Mouse (Mus musculus): ENCODE measurements around the gene Snn. TPM values are rescaled to one million over a fixed set of nuclear protein-coding genes. Genes with fewer than 3 reads are reported as not detected.

The Snn gene
- total and polyA plus RNA-seq, 3 experiments, result 0.73 to 2.4 TPM; not detected in 1

DNA sequence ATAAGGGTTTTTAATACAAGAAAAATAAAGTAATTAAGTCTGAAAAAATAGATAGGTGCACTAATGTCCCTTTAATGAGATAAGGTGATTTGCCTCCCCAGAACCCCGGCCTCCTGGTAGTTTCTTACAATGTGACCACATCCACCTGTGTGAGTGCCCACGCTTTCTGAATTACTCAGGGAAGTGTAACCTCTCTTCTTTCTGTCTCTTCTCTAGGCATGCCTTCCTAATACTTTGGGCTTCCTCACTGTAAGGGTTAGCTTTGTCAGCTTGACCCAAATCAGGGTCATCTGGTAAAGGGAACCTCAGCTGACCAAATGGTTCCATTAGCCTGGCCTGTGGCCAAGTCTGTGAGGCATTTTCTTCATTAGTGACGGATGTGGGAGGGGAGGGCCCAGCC, 46.3 kb upstream of the Snn start:
- Histone ChIP-seq H3K9me3 (replicated peaks; ENCODE audit: insufficient read depth, low read length) (no peaks in the 10 kb centered on the region), H3K79me2 (ENCODE audit: control insufficient read depth, insufficient read depth, low read length, poor library complexity) (no peaks in the 10 kb centered on the region), H3K27me3 (ENCODE audit: control insufficient read depth in 1 of 2, insufficient read depth in 2 of 2, low read length in 2 of 2) (no peaks in the 10 kb centered on the region), H3K9ac (ENCODE audit: control insufficient read depth, low read depth, low read length, poor library complexity, severe bottlenecking) (no peak overlapping the region), H3K27ac (ENCODE audit: control insufficient read depth, low read depth, low read length) (peak overlapping the region; percentile 27; the same call in 1 of the 2 replicates), H3K4me3 (ENCODE audit: control insufficient read depth in 1 of 2, insufficient read depth in 1 of 2, low read depth in 2 of 2, low read length in 2 of 2) (no peak overlapping the region), H3K4me1 (ENCODE audit: control insufficient read depth in 1 of 2, insufficient read depth in 2 of 2, low read length in 2 of 2) (peaks cover 10 to 21% of the 10 kb centered on the region in 2 experiments), H3K36me3 (ENCODE audit: control insufficient read depth in 1 of 2, insufficient read depth in 2 of 2, low read length in 2 of 2) (peaks cover 0 to 13% of the 10 kb centered on the region in 2 experiments; a peak in 2 of 4 replicates)
- no peak for DNase-seq (ENCODE audit: low read depth, low spot score)
- no peak for TF ChIP-seq RAD21 (IDR thresholded peaks at IDR 0.05; ENCODE audit: low read depth, low read length)
- TF ChIP-seq E2F4 (IDR thresholded peaks at IDR 0.05; ENCODE audit: borderline replicate concordance, low read depth, low read length), result no peak
- TF ChIP-seq ELF1 (IDR thresholded peaks at IDR 0.05; ENCODE audit: low read depth, low read length), result no peak
- no peak for TF ChIP-seq KAT2A (conservative IDR thresholded peaks at IDR 0.05; ENCODE audit: low read depth, low read length)
- TF ChIP-seq TCF12 (IDR thresholded peaks at IDR 0.05; ENCODE audit: low read depth, low read length), result no peak
- no peak for TF ChIP-seq CHD1 (IDR thresholded peaks at IDR 0.05; ENCODE audit: low read depth, low read length)
- no peak for TF ChIP-seq CHD2 (IDR thresholded peaks at IDR 0.05; ENCODE audit: low read length)
- TF ChIP-seq RCOR1 (IDR thresholded peaks at IDR 0.05; ENCODE audit: low read depth, low read length), result no peak
- TF ChIP-seq GATA1 (IDR thresholded peaks at IDR 0.05; ENCODE audit: low read depth, low read length), result no peak
- TF ChIP-seq POLR2AphosphoS5 (IDR thresholded peaks at IDR 0.05; ENCODE audit: borderline replicate concordance, low read depth, low read length), result no peak
- no peak for TF ChIP-seq NRF1 (IDR thresholded peaks at IDR 0.05; ENCODE audit: insufficient read depth, low read depth, low read length, poor library complexity, severe bottlenecking)
- TF ChIP-seq ZNF384 (IDR thresholded peaks at IDR 0.05; ENCODE audit: low read depth, low read length), result no peak
- TF ChIP-seq GABPA (IDR thresholded peaks at IDR 0.05; ENCODE audit: low read depth, low read length), result no peak
- no peak for TF ChIP-seq SMC3 (IDR thresholded peaks at IDR 0.05; ENCODE audit: low read depth, low read length)
- no peak for TF ChIP-seq MYC (IDR thresholded peaks at IDR 0.05; ENCODE audit: low read depth, low read length)
- TF ChIP-seq MAX (IDR thresholded peaks at IDR 0.05; ENCODE audit: low read length), result no peak
- no peak for TF ChIP-seq NELFE (IDR thresholded peaks at IDR 0.05; ENCODE audit: low read depth, low read length)

DNA sequence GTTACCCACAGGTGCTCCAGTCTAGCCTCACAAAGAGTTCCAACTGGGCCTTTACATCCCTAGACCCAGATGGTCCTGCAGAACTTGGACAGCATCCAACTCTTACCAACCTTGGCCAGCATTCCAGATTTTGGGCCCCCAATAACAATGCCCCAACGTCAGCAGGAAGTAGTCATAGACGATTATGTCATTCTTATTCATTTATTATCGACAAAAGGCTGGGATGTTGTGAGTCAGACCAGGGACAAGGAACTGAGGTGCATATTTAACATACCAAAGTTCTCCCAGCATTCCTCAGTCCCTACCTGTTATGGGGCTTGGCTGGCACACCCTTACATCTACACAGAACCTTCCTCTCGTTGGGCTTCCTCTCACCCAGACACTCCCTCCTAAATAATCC, 44.4 kb upstream of the Snn start:
- no peak overlapping the region for H3K4me3 ChIP-seq (ENCODE audit: control insufficient read depth in 1 of 2, insufficient read depth in 1 of 2, low read depth in 2 of 2, low read length in 2 of 2)
- H3K27ac ChIP-seq (ENCODE audit: control insufficient read depth, low read depth, low read length), result no peak overlapping the region
- peaks cover 0 to 13% of the 10 kb centered on the region in 2 experiments; a peak in 2 of 4 replicates for H3K36me3 ChIP-seq (ENCODE audit: control insufficient read depth in 1 of 2, insufficient read depth in 2 of 2, low read length in 2 of 2)
- no peaks in the 10 kb centered on the region for H3K27me3 ChIP-seq (ENCODE audit: control insufficient read depth in 1 of 2, insufficient read depth in 2 of 2, low read length in 2 of 2)
- H3K4me1 ChIP-seq (ENCODE audit: control insufficient read depth in 1 of 2, insufficient read depth in 2 of 2, low read length in 2 of 2), result peaks cover 10 to 21% of the 10 kb centered on the region in 2 experiments
- H3K9me3 ChIP-seq (replicated peaks; ENCODE audit: insufficient read depth, low read length), result no peaks in the 10 kb centered on the region
- no peak overlapping the region for H3K9ac ChIP-seq (ENCODE audit: control insufficient read depth, low read depth, low read length, poor library complexity, severe bottlenecking)
- no peak for TF ChIP-seq MYB (IDR thresholded peaks at IDR 0.05; ENCODE audit: low read depth, low read length)
- no peak for TF ChIP-seq MEF2A (IDR thresholded peaks at IDR 0.05; ENCODE audit: extremely low read depth, insufficient replicate concordance, low read depth, low read length, poor library complexity, severe bottlenecking)
- no peak for TF ChIP-seq POLR2AphosphoS5 (IDR thresholded peaks at IDR 0.05; ENCODE audit: borderline replicate concordance, low read depth, low read length)
- no peak for TF ChIP-seq ZNF384 (IDR thresholded peaks at IDR 0.05; ENCODE audit: low read depth, low read length)
- no peak for TF ChIP-seq KAT2A (conservative IDR thresholded peaks at IDR 0.05; ENCODE audit: low read depth, low read length)
- no peak for TF ChIP-seq MAFK (IDR thresholded peaks at IDR 0.05; ENCODE audit: borderline replicate concordance, low read depth, low read length)
- no peak for TF ChIP-seq MXI1 (IDR thresholded peaks at IDR 0.05; ENCODE audit: low read depth, low read length)
- TF ChIP-seq TAL1 (IDR thresholded peaks at IDR 0.05; ENCODE audit: low read length), result no peak
- DNase-seq (ENCODE audit: low read depth, low spot score), result no peak
- H3K79me2 ChIP-seq (ENCODE audit: control insufficient read depth, insufficient read depth, low read length, poor library complexity), result no peaks in the 10 kb centered on the region
